Mouse (Mus musculus): Measurements from ENCODE around the gene Aip.
"Not testable (repeated sequence)": the region's sequence is repeated elsewhere in the genome, so short reads cannot be mapped to it uniquely, and the experiment has no call there.

The Aip gene

DNA sequence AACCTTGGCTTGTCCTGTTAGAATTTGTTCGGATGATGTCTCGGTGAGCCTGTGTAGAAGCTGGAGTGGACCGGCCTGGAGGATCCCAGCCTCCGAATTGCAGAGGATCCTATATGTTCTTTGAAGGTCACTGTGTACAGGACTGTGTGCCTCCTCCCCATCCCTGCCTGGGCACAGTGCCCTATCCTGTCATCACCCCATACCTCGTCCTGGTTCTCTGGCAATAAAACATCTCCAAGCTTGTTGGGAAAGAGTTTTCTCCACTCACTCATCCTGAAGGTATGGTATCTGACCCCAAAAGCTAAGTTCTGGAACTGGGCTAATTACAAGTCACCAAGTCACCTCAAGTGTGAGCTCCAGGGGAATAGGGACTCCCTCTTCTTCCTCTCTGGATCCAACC, 38.6 kb downstream of the Aip start:
- DNase-seq = no peak

DNA sequence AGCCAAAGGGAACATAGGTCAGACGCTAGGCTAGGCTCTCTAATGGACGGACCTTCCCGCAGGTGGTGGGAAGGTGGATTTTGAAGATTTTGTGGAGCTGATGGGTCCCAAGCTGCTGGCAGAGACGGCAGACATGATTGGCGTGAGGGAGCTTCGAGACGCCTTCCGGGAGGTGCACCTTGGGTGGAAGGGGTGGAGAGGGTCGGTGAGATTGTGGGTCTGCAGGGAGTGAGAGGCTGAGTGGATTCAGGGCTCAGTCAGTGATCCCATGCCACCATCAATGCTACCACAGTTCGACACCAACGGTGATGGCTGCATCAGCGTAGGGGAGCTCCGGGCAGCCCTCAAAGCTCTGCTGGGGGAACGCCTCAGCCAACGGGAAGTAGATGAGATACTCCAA, 39.5 kb downstream of the Aip start:
- DNase-seq = no peak

- DNase-seq = peak in 1 of 2 experiments; percentile 46
Measured at GRCm38 (mm10) chr19:4084984-4085383, 40.7 kb downstream of the Aip start.

- DNase-seq = no peak
Measured at GRCm38 (mm10) chr19:4083826-4084225, 41.8 kb downstream of the Aip start.

GRCm38 (mm10) chr19:4083316-4083715, 42.3 kb downstream of the Aip start:
- DNase-seq = no peak

- DNase-seq = no peak
Measured at GRCm38 (mm10) chr19:4082219-4082965, 43.3 kb downstream of the Aip start.

GRCm38 (mm10) chr19:4081394-4081793, 44.3 kb downstream of the Aip start, which contains the start of gene Cabp2:
Gene Cabp2, plus strand, starts transcription at chr19:4081578.
- no peak for DNase-seq

DNA sequence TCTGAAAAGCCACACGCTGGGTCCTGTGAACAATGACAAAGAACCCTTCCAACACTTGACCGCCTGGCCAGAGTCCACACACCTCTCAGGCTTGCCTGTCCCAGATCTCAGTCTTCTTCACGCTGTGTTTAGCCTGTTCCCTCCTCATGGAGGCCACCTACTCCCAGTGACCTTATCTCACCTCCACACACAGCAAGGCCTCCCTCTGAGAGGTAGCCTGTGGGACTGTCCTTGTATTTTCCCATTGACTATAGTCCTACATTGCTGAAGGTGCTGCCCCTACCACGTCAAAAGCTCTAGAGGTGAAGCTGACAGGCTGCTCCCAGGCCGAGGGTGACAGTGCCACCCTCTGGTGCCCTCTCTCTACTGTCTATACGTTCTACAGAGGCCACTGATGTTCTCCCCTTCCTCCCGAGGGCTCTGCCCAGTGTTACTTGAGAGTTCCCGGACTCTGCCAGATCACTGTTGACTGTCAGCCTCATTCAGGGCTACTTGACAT, 45.1 kb downstream of the Aip start:
- no peak for DNase-seq

DNA sequence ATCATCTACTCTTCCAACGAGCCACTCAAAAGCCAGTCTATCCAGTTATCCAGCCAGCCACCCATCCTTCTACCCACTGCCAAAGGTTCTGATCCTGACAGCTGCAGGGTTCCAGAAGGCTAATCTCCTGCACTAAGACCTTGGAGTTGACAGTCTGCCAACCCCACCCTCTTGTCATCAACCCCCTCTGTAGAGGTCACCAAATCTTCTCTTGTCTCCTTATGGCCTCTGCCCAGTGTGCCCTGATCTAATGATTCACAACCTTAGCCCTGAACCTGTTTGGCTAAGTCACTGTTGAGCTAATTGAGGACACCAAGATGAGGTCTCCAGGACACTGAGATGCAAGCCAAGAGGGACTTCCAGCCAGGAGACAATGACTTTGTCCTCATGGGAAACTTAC, 46.1 kb downstream of the Aip start:
- DNase-seq = no peak

GRCm38 (mm10) chr19:4075531-4075930, 50.1 kb downstream of the Aip start:
- no peak for DNase-seq

DNA sequence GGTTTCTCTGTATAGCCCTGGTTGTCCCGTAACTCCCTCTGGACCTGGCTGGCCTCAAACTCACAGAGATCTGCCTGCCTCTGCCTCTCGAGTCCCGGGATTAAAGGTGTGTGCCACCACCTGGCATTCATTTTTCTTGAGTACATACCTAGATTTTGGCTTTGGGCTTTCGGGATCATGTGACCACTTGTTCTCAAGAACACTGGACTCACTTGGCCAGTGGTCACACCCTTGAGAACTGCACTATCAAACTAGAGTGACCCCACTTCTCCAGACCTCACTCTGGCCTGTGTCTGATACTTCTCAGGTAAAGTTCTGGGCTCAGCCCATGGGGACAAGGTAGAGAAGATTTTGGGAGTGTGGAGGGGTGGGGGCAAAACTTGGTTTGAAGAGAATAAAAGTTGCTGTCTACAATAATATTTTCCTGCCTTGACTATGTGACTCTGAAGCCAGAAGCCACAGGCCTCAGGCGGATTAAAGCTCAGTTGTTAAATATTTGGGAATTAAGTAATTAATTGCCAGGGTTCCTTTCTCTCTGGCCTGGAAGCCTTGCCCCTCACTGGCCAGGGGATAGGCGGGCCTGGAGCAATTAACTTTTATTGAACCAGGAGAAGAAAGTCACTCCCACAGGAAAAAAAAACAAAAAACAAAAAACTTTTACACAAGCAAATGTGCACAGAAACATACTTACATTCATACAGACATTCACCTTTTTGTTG, 52.8 kb downstream of the Aip start:
- no peak for DNase-seq

GRCm38 (mm10) chr19:4071406-4071805, 54.3 kb downstream of the Aip start:
- no peak for DNase-seq

DNA sequence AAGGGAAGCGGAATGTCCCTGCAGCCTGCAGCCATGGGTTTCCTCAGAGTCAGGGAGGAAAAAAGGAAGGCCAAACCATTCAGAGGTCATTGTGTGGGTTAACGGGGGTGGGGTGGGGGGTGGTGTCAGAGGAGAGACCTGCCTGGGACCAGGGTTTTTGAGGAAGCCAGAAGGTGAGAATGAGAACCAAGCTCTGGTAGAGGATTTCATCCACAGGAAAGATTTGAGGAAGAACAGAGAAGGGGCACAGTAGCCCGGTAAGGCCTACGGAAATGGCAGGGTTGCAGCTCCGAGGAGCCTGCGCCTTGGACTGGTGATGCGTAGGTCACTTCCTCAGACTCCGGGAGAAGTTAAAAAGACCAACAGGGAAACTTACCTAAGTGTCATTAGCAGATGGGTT, 54.9 kb downstream of the Aip start:
- no peak for DNase-seq

DNA sequence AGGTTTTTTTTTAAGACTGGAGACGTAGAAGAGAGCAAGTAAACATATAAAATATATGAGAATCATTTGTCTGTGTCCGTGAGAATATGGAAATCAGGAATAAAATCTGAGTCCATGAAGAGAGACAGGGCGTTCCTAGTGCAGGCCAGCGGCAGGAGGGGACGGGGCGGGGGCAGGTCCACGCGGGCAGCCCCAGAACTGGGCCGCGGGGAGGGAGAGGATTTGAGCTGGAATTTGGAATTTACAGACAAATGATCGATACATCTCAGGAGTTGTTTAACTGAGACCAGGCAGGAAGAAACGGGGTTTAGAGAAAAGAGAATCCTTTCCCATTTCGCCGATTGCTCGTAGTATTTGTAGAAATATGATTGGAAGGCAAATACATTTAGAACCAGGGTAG, 55.3 kb downstream of the Aip start:
- DNase-seq = no peak

GRCm38 (mm10) chr19:4068717-4069410, 56.8 kb downstream of the Aip start:
- no peak for DNase-seq

DNA sequence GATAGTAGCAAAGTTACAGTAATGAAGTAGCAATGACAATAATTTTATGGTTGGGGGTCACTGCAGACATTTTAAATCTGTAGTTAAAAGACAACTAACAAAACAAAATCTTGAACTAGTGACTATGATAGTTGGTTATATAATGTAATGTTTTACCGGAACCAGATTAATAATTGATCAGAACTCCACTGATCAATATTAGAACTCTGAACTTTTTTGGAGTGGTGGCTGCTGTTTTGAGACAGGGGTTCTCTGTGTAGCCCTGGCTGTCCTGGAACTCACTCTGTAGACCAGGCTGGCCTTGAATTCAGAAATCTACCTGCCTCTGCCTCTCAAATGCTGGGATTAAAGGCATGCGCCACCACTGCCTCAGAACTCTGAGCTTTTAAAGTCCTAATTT, 57.4 kb downstream of the Aip start:
- not testable (repeated sequence) for DNase-seq

GRCm38 (mm10) chr19:4066877-4067276, 58.8 kb downstream of the Aip start:
- DNase-seq = no peak

DNA sequence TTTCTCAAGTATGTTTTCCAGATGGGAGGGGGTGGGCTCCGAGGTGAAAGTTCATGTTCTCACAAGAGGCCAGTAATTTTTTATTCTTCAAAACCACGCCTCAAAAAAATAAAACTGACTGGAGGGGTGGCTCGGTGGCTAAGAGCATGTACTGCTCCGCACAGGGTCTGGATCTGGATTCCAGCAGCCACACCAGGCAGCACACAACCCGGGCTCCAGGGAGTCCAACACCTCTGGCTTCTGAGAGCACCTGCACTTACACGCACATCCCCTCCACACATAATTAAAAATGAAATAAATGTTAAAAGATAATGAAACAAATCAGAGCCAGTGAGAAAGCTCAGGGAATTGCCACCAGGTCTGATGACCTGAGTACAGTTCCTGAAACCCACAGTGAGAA, 59.4 kb downstream of the Aip start:
- DNase-seq = no peak

GRCm38 (mm10) chr19:4064501-4064900, 61.2 kb downstream of the Aip start:
- not testable (repeated sequence) for DNase-seq
